Mouse (Mus musculus) midbrain, embryonic 10.5 days (tissue): ENCODE measurements around the gene Ddx4. TPM values are rescaled to one million over a fixed set of nuclear protein-coding genes. Genes with fewer than 3 reads are reported as not detected.

Experiments
- DNase-seq: peaks from one replicate; pipeline ENCODE4 v3.0.0-alpha.2; 2017; ENCODE audit warnings: low spot score
- H3K27ac ChIP-seq: fragments of 300-500 bp; sonication (generic); replicated peaks from 2 replicates; pipeline ENCODE4 v1.5.1; 2016; ENCODE audit warnings: mild to moderate bottlenecking
- H3K27me3 ChIP-seq: fragments of 300-500 bp; sonication (generic); 2 replicates; pipeline ENCODE4 v1.6.1; 2016; ENCODE audit warnings: low read depth, mild to moderate bottlenecking; ENCODE audit not compliant: poor library complexity, severe bottlenecking
- H3K36me3 ChIP-seq: fragments of 300-500 bp; sonication (generic); 2 replicates; pipeline ENCODE4 v1.6.1; 2016; ENCODE audit warnings: mild to moderate bottlenecking, moderate library complexity
- H3K4me1 ChIP-seq: fragments of 300-500 bp; sonication (generic); 2 replicates; pipeline ENCODE4 v1.6.1; 2016
- H3K4me3 ChIP-seq: fragments of 300-500 bp; sonication (generic); 2 replicates; pipeline ENCODE4 v1.5.1; 2016; ENCODE audit warnings: mild to moderate bottlenecking, moderate library complexity
- H3K9me3 ChIP-seq: fragments of 300-500 bp; sonication (generic); replicated peaks from 2 replicates; pipeline ENCODE4 v1.6.1; 2016; ENCODE audit warnings: mild to moderate bottlenecking
- WGBS: fragments of 180-500 bp; shearing (Covaris S2); methylation state at CpG from one replicate; pipeline ENCODE4 v1.1.7; 2016; 5-methylcytosine and 5-hydroxymethylcytosine counted together
- polyA plus RNA-seq: library from polyadenylated mRNA; unstranded; fragments of >200 nt; fragmentation: Nextera tagmentation; extraction: Ambion mirVana; gene quantifications from 2 replicates; pipeline ENCODE4 v1.2.1, GENCODE M21; 2016

Gene Ddx4
- polyA plus RNA-seq, 1 experiment from 2014 or later, result 0.52 TPM

DNA sequence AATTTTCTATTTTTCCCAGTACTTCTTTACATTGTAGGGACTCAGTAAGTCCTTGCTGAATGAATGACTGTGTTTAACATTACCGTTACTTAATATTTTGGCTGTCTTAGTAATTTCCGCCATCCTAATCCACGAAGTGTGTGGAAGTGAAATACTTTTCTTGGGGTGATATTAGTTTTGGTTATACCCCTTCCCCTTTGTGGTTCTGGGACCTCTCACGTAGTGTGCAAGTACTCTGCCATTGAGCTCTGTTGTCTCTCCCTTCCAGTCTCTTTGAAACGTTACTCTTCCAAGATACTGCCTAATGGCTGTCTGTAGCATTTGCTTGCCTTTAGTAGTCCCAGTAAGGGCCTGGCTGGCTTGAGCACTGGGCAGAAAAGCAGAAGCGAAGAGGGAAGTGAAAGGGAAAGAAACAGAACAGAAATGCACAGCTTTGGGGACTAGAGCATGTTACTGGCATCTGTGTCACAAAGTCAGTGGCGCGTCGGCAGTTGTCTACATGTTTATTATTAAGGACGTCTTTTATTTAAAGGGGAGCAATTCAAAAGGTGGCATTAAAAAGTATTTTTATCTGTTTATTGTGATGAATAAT is 14.3 kb upstream of the Ddx4 start:
- H3K27ac ChIP-seq, result no peak overlapping the region
- H3K4me3 ChIP-seq, result no peak overlapping the region

DNA sequence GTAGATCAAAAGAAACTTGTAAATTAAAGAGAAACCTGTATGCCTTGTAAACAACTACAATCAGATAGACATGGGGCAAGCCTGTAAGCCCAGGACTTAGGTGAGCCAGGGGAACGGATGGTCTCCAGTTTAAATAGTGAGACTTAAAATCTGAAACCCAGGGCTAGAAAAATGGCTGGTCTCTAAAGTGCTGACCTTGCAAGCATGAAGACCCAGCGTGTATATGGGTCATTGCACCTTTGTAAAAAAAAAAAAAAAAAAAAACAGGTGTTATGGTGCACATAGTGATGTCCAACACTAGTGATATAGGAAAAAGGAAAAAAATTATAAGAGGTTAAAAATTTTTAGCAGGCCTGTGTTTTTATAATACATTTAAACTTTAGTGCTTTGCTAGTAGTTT is 9.4 kb upstream of the Ddx4 start:
- peak overlapping the region; percentile 80 for H3K4me3 ChIP-seq

More for the DNA sequence above, 14.3 kb upstream of the Ddx4 start:
- H3K27me3 ChIP-seq, result no peaks in the 10 kb centered on the region
- H3K9me3 ChIP-seq, result no peaks in the 10 kb centered on the region
- whole genome bisulfite sequencing, result 91% methylated on average over 10 of the region's 10 CpGs
- peaks cover 1% of the 10 kb centered on the region for H3K4me1 ChIP-seq
- DNase-seq, result no peak
- H3K36me3 ChIP-seq, result peaks cover 4% of the 10 kb centered on the region; the same call in 1 of the 2 replicates

DNA sequence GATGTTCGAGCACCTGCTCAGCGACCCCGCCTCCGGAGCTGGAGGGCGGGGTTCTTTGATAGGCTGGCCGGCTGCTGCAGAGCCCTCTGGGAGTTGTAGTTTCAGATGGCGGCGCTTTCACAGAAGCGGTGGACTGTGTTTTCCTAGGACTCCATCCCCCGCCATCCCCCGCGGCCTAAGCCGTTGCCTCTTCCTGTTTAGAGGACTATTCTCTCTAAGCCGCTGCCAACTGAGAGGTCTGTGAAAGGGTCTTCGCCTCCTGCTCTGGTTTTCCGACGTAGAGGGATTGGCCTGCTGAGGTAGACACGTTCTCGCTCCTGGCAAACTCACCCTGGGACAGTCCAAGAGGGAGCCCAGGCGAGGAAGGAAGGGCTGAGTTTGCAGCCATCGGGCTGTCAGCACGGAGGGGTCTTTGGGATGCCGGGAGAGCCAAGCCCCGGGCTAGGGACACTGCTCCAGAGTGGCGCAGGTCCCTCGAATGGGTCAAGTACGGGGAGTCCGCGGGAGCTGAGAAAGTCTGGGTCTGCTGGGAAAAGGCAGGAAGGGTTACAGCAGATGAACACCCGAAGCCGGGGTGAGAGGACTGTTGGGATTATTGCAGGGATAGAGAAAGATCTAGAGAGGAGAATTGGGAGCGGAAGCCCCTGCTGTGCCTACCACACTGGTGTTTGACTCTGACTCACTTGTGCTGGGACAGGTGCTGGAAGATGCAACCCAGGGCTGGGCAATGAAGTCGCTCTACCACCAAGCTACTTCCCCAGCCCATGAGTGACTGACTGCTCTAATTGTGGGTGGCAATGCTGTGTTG is 8.5 kb upstream of the Ddx4 start, which contains the start of gene Slc38a9:
Gene Slc38a9 (plus strand): TSS at position 178 of the 808 bp plus-strand sequence.
- Histone ChIP-seq H3K27ac (peak within 1 kb of the TSS; percentile 84), H3K4me1 (peaks cover 14% of the 10 kb centered on the region), H3K27me3 (no peaks in the 10 kb centered on the region), H3K4me3 (peak within 1 kb of the TSS; percentile 80), H3K36me3 (no peaks in the 10 kb centered on the region), H3K9me3 (no peaks in the 10 kb centered on the region)
- peak; percentile 94 for DNase-seq
- WGBS, result under 1% methylated on average over 33 of the region's 33 CpGs

More for the DNA sequence above, 9.4 kb upstream of the Ddx4 start:
- DNase-seq, result no peak
- H3K9me3 ChIP-seq, result no peaks in the 10 kb centered on the region
- H3K4me1 ChIP-seq, result peaks cover 14% of the 10 kb centered on the region
- no peak overlapping the region for H3K27ac ChIP-seq
- no peaks in the 10 kb centered on the region for H3K36me3 ChIP-seq
- WGBS, result 75% methylated on average over 2 of the region's 2 CpGs
- H3K27me3 ChIP-seq, result no peaks in the 10 kb centered on the region

DNA sequence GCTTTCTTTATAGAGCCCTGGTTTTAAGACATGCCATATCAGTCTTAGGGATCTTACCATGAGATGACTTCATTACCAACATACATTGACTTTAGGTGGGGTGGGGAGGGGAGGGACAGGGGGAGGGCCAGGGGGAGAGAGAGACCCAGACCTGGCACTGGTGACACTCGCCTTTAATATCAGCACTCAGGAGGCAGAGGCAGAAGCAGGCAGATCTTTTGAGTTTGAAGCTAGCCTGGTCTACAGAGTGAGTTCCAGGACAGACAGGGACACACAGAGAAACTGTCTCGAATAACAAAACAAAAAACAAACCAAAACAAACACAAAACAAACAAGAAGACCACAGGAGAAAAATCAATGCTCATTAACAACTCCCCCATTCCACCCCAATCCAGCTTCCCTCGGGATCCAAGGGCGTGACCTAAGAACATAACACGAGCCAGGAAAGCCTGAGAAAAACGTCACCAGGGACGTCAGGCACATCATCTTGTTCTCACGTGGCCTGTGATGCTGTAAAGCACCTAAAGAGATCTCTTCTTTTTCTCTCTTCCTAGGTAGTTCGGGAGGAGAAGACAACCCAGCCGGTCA is 7.8 kb upstream of the Ddx4 start:
- WGBS, result 3% methylated on average over 10 of the region's 10 CpGs
- no peak for DNase-seq
- Histone ChIP-seq H3K9me3 (no peaks in the 10 kb centered on the region), H3K4me1 (peaks cover 14% of the 10 kb centered on the region), H3K27me3 (no peaks in the 10 kb centered on the region), H3K4me3 (peak overlapping the region; percentile 80), H3K36me3 (no peaks in the 10 kb centered on the region), H3K27ac (peak overlapping the region; percentile 84)

DNA sequence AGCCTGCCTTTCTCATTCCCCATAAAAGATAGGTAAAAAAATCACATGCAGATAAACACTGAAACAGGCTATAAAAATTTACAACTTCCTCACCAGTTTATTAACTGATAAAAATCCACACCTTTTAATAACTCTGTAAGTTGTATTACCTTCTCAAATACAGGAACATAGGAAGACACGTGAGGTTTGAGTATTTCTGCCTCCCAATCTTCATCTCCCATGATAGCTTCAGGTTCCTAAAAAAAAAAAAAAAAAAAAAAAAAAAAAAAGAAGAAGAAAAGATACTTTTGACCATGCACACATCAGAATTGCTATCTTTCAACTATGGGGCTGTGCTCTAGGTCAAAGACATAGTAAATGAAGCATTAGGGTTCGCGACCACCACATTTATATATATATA is 1.1 kb downstream of the Ddx4 start:
- H3K27me3 ChIP-seq, result no peaks in the 10 kb centered on the region
- no peak overlapping the region for H3K4me3 ChIP-seq
- no peaks in the 10 kb centered on the region for H3K36me3 ChIP-seq
- H3K9me3 ChIP-seq, result peaks cover 12% of the 10 kb centered on the region
- no peak for DNase-seq
- no peaks in the 10 kb centered on the region for H3K4me1 ChIP-seq
- no peak overlapping the region for H3K27ac ChIP-seq
- whole genome bisulfite sequencing, result 89% methylated on average over 3 of the region's 3 CpGs

DNA sequence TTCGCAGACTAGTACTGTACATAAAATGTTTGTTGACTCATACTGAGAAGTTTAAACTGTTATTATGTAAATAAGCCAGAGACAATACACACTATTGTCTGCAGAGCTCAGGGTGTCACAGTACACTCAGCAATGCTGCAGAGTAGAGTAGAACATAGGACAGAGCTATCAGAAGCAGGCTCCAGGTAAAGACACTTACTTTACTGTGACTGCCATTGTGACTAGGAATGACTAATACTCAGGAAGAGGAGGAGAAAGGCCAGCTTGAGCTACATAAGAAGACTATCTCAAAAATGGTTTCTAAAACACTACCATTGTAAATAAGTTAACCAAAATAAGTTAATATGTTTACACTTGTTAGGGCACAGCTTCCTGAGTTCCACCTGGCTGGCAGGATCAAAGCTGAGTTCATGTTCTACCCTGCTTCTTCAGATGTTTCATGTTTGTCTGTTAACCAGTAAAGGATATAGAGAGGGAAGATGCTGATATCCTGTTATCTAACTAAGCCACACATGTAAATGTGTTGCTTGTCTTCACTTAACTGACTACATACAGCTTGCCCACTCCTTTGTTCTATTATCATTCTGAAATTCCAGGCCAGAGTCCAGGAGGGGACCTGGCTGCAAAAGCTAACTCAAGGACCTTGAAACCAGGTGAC is 6.6 kb downstream of the Ddx4 start:
- no peak for DNase-seq
- Histone ChIP-seq H3K4me3 (no peak overlapping the region), H3K4me1 (no peaks in the 10 kb centered on the region), H3K27me3 (no peaks in the 10 kb centered on the region), H3K9me3 (no peaks in the 10 kb centered on the region), H3K36me3 (no peaks in the 10 kb centered on the region), H3K27ac (no peak overlapping the region)
- WGBS, result 89% methylated on average over 1 of the region's 1 CpGs

DNA sequence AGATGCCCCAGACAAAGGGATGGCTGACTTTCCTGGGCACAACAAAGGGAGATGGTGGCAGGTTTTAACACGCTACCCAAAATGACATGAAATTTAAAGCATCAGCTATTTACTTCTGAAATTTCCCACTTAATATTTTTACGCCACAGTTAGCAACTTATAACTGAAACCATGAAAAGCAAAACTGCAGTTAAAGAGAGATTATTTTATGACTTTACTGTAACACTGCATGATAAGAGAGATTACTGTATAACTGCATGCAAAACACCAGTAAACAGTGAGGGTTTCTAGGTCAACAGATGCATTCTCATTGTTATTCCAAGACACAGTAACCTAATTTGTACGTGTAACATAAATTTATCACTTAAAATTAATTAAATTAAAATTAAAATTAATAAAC is 7.3 kb downstream of the Ddx4 start:
- Histone ChIP-seq H3K4me1 (no peaks in the 10 kb centered on the region), H3K36me3 (no peaks in the 10 kb centered on the region), H3K4me3 (no peak overlapping the region), H3K27me3 (no peaks in the 10 kb centered on the region), H3K27ac (no peak overlapping the region), H3K9me3 (no peaks in the 10 kb centered on the region)
- 87% methylated on average over 3 of the region's 3 CpGs for WGBS
- no peak for DNase-seq

DNA sequence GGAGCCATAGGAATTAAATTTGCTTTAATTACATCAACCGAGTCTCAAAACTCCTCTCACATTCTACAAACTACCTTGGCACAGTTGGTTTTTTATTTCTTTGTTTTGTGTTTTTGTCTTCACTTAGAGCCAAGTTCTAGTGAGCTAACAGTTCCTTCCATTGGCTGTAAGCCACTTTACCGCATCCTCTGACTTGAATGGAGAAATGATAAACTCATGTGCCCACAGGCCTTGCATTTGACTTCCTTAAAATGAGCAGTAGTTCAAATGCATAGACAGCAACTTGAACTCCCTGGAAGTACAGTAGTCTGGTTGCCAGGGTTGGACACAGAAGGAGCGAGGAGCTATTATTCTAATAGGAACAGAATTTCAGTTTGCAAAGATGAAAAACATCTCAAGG is 9.4 kb downstream of the Ddx4 start:
- H3K4me1 ChIP-seq, result no peaks in the 10 kb centered on the region
- H3K36me3 ChIP-seq, result no peaks in the 10 kb centered on the region
- H3K4me3 ChIP-seq, result no peak overlapping the region
- 95% methylated on average over 3 of the region's 3 CpGs for WGBS
- H3K27me3 ChIP-seq, result no peaks in the 10 kb centered on the region
- no peak for DNase-seq
- H3K27ac ChIP-seq, result no peak overlapping the region
- no peaks in the 10 kb centered on the region for H3K9me3 ChIP-seq

DNA sequence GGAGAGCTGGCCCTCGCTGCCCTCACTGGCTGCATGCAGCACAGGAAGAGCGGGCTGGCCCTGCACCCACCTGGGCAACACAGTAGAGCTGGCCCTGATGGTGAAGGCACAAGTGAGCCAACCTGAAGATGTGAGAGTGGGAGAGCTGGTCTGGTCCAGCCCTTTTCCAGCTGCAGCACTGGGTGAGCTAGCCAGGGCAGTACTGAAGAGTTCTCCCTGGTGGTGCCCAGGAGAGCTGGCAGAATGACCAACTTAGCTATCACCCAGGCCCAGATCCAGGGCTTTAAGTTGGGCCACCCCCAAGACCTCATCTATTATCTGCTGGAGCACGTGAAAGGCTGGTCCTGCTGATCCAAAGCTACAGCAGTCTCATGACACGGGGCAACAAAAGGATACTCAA is 13.2 kb downstream of the Ddx4 start:
- Histone ChIP-seq H3K4me3 (no peak overlapping the region), H3K4me1 (no peaks in the 10 kb centered on the region), H3K9me3 (no peaks in the 10 kb centered on the region), H3K27ac (no peak overlapping the region), H3K27me3 (no peaks in the 10 kb centered on the region), H3K36me3 (no peaks in the 10 kb centered on the region)
- WGBS, result 71% methylated on average over 4 of the region's 4 CpGs
- no peak for DNase-seq

DNA sequence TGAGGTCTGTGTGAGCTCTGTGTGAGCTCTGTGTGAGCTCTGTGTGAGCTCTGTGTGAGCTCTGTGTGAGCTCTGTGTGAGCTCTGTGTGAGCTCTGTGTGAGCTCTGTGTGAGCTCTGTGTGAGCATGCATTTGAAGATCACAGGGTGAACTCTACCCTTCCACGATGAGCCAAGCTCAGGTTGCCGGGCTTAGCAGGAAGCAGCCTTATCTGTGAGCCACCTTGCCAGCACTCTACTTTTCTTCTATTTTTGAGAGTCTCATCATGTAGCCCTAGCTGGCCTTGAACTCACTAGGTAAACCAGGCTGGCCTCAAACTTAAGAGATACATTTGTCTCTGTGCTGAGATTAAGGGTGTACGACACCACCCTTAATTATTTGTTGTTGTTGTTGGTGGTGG is 15.8 kb downstream of the Ddx4 start:
- WGBS, result 37% methylated on average over 3 of the region's 3 CpGs
- no peak for DNase-seq
- Histone ChIP-seq H3K9me3 (no peaks in the 10 kb centered on the region), H3K4me1 (no peaks in the 10 kb centered on the region), H3K27me3 (no peaks in the 10 kb centered on the region), H3K36me3 (no peaks in the 10 kb centered on the region), H3K27ac (no peak overlapping the region), H3K4me3 (no peak overlapping the region)

DNA sequence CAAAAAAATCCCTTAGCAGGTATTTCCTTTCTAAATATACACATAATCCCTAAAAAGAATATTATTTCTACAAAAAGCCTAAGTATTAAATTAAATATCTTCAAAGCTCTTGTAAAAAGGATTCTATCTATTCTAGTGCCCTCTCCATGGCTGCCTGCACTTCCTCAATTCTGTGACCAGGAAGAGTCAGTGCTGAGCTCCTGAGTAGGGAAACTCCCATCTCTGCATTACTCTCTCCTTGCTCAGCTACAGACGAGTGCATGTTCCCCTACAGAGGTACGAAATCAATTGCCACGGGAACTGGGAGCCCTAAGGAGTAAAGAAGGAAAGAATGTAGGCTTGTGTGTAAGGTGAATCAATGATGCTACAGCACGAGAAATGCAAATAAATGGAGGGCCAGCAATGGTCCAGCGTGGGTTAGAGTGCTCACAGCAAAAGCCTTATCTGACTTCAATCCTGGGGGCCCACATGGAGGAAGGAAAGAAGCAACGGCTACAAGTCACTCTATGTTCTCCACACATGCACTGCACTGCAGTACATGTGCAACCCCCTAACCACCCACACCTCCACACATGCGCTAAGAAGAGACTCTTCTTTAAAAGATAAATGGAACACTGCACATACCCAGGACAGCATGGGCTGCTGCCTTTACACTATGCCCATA is 17.0 kb downstream of the Ddx4 start:
- WGBS, result 69% methylated on average over 7 of the region's 7 CpGs
- Histone ChIP-seq H3K27ac (no peak overlapping the region), H3K36me3 (no peaks in the 10 kb centered on the region), H3K9me3 (no peaks in the 10 kb centered on the region), H3K4me3 (no peak overlapping the region), H3K27me3 (no peaks in the 10 kb centered on the region), H3K4me1 (no peaks in the 10 kb centered on the region)
- DNase-seq, result no peak

DNA sequence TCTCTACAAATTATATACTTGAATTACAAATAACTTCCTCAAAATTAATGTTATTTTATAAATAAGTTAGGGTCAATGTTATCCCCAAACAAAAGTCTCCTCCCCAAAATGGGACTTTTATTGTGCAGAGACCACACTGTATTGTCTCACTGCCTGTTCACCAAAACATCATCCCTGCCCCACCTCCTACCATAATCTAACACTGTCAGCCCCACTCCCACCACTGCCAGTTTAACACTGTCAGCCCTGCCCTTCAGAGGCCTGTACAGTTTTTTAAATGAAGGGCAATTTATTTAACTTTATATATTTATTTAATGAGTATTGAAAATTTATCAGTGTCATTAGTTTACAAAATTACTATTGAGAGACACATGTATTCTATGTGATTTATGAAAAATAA is 26.7 kb downstream of the Ddx4 start:
- H3K36me3 ChIP-seq, result no peaks in the 10 kb centered on the region

More for the DNA sequence above, 26.7 kb downstream of the Ddx4 start:
- DNase-seq, result no peak
- no peak overlapping the region for H3K27ac ChIP-seq
- H3K9me3 ChIP-seq, result no peaks in the 10 kb centered on the region
- H3K27me3 ChIP-seq, result no peaks in the 10 kb centered on the region
- no peaks in the 10 kb centered on the region for H3K4me1 ChIP-seq
- H3K4me3 ChIP-seq, result no peak overlapping the region
